Mouse (Mus musculus): ENCODE measurements at regions not wholly inside any gene's neighbourhood (a gene's known extent, or its start where the extent isn't known, plus 50 kb on each side); places are given as distances from the start of the nearest gene placed in this dataset.

DNA sequence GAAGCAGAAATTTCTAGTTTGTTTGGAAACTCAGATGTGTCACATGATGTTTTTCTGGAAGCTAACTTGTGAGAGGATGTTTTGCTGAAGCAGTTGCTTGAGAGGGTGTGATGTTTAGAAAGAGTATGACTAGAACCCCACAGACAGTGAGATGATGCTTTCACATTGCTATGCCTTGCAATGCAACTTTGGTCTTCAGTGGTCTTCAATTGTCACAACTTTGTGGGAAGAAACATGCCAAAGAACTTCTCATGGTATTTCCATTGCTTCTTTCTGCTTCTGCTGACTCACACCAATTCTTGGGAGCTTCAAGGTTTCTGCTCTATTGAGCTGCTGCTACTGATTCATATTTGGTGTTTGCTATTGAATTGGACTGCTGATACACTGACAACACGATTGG, 365.3 kb upstream of the Tmem229a start:
- Histone ChIP-seq H3K27ac (ENCODE audit: low read depth) (no peak overlapping the region), H3K36me3 (ENCODE audit: control insufficient read depth, insufficient read depth, low read length) (no peaks in the 10 kb centered on the region), H3K27me3 (replicated peaks; ENCODE audit: control insufficient read depth, insufficient read depth, low read length) (no peaks in the 10 kb centered on the region), H3K4me2 (ENCODE audit: low read length) (no peak overlapping the region), H3K4me1 (replicated peaks; ENCODE audit: control insufficient read depth, insufficient read depth, low read length) (no peaks in the 10 kb centered on the region), H3K9me3 (ENCODE audit: control insufficient read depth, low read length) (no peaks in the 10 kb centered on the region), H3K9ac (ENCODE audit: low read length) (no peak overlapping the region), H3K4me3 (ENCODE audit: low read depth, low read length) (no peak overlapping the region)
- WGBS = 68% methylated on average over 1 of the region's 1 CpGs
- no peak for ATAC-seq (replicated peaks; ENCODE audit: low FRiP score, low TSS enrichment, low read depth)
- DNase-seq (ENCODE audit: low spot score) = no peak

GRCm38 (mm10) chr6:25320291-25320844, 364.3 kb upstream of the Tmem229a start:
- no peaks in the 10 kb centered on the region for H3K36me3 ChIP-seq (ENCODE audit: control insufficient read depth, insufficient read depth, low read length)
- ATAC-seq (replicated peaks; ENCODE audit: low FRiP score, low TSS enrichment, low read depth) (no peak), DNase-seq (ENCODE audit: low spot score) (no peak)
- H3K9ac ChIP-seq (ENCODE audit: low read length) = no peak overlapping the region
- H3K9me3 ChIP-seq (ENCODE audit: control insufficient read depth, low read length) = no peaks in the 10 kb centered on the region
- H3K27ac ChIP-seq (ENCODE audit: low read depth) = no peak overlapping the region
- no peaks in the 10 kb centered on the region for H3K27me3 ChIP-seq (replicated peaks; ENCODE audit: control insufficient read depth, insufficient read depth, low read length)
- no peak overlapping the region for H3K4me3 ChIP-seq (ENCODE audit: low read depth, low read length)
- 75% methylated on average over 6 of the region's 6 CpGs for WGBS
- H3K4me2 ChIP-seq (ENCODE audit: low read length) = no peak overlapping the region
- no peaks in the 10 kb centered on the region for H3K4me1 ChIP-seq (replicated peaks; ENCODE audit: control insufficient read depth, insufficient read depth, low read length)

DNA sequence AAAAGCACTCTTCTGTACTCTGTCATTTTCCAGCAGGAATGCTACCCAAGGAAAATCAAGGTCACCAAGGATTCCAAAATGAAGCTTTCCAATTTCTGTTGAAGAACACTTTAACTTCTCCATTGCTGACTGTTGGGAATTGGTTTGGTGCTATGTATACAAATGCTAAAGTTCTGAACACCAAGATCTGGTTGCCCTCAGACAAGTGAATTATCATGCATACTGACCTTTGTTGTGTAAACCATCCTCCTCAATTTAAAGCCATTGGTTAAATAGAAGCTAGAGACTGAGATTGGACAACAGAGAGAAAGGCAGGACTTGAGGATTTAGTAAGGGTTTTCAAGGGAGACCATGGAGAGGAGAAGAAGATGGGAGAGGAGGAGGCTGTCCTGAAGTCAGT, 351.4 kb upstream of the Tmem229a start:
- Histone ChIP-seq H3K4me3 (ENCODE audit: low read depth, low read length) (no peak overlapping the region), H3K27me3 (replicated peaks; ENCODE audit: control insufficient read depth, insufficient read depth, low read length) (no peaks in the 10 kb centered on the region), H3K36me3 (ENCODE audit: control insufficient read depth, insufficient read depth, low read length) (no peaks in the 10 kb centered on the region), H3K27ac (ENCODE audit: low read depth) (no peak overlapping the region), H3K4me2 (ENCODE audit: low read length) (no peak overlapping the region), H3K9me3 (ENCODE audit: control insufficient read depth, low read length) (no peaks in the 10 kb centered on the region), H3K4me1 (replicated peaks; ENCODE audit: control insufficient read depth, insufficient read depth, low read length) (no peaks in the 10 kb centered on the region), H3K9ac (ENCODE audit: low read length) (no peak overlapping the region)
- DNase-seq (ENCODE audit: low spot score) (no peak), ATAC-seq (replicated peaks; ENCODE audit: low FRiP score, low TSS enrichment, low read depth) (no peak)

- Histone ChIP-seq H3K27ac (ENCODE audit: low read depth) (no peak overlapping the region), H3K27me3 (replicated peaks; ENCODE audit: control insufficient read depth, insufficient read depth, low read length) (no peaks in the 10 kb centered on the region), H3K4me3 (ENCODE audit: low read depth, low read length) (no peak overlapping the region), H3K9me3 (ENCODE audit: control insufficient read depth, low read length) (no peaks in the 10 kb centered on the region), H3K4me2 (ENCODE audit: low read length) (no peak overlapping the region), H3K9ac (ENCODE audit: low read length) (no peak overlapping the region), H3K36me3 (ENCODE audit: control insufficient read depth, insufficient read depth, low read length) (no peaks in the 10 kb centered on the region), H3K4me1 (replicated peaks; ENCODE audit: control insufficient read depth, insufficient read depth, low read length) (no peaks in the 10 kb centered on the region)
- 92% methylated on average over 4 of the region's 4 CpGs for WGBS
- ATAC-seq (replicated peaks; ENCODE audit: low FRiP score, low TSS enrichment, low read depth) = no peak
- DNase-seq (ENCODE audit: low spot score) = no peak
Measured at GRCm38 (mm10) chr6:25304844-25305504, 348.9 kb upstream of the Tmem229a start.

- Histone ChIP-seq H3K36me3 (ENCODE audit: control insufficient read depth, insufficient read depth, low read length) (no peaks in the 10 kb centered on the region), H3K9ac (ENCODE audit: low read length) (no peak overlapping the region), H3K27me3 (replicated peaks; ENCODE audit: control insufficient read depth, insufficient read depth, low read length) (no peaks in the 10 kb centered on the region), H3K4me1 (replicated peaks; ENCODE audit: control insufficient read depth, insufficient read depth, low read length) (no peaks in the 10 kb centered on the region), H3K4me3 (ENCODE audit: low read depth, low read length) (no peak overlapping the region), H3K4me2 (ENCODE audit: low read length) (no peak overlapping the region), H3K27ac (ENCODE audit: low read depth) (no peak overlapping the region), H3K9me3 (ENCODE audit: control insufficient read depth, low read length) (no peaks in the 10 kb centered on the region)
- no peak for ATAC-seq (replicated peaks; ENCODE audit: low FRiP score, low TSS enrichment, low read depth)
- no peak for DNase-seq (ENCODE audit: low spot score)
- WGBS = 77% methylated on average over 1 of the region's 1 CpGs
Measured at GRCm38 (mm10) chr6:25291613-25292012, 335.5 kb upstream of the Tmem229a start.

GRCm38 (mm10) chr6:25287591-25287990, 331.5 kb upstream of the Tmem229a start:
- Histone ChIP-seq H3K36me3 (ENCODE audit: control insufficient read depth, insufficient read depth, low read length) (no peaks in the 10 kb centered on the region), H3K4me1 (replicated peaks; ENCODE audit: control insufficient read depth, insufficient read depth, low read length) (no peaks in the 10 kb centered on the region), H3K9ac (ENCODE audit: low read length) (no peak overlapping the region), H3K4me2 (ENCODE audit: low read length) (no peak overlapping the region), H3K27me3 (replicated peaks; ENCODE audit: control insufficient read depth, insufficient read depth, low read length) (no peaks in the 10 kb centered on the region), H3K9me3 (ENCODE audit: control insufficient read depth, low read length) (no peaks in the 10 kb centered on the region), H3K27ac (ENCODE audit: low read depth) (no peak overlapping the region), H3K4me3 (ENCODE audit: low read depth, low read length) (no peak overlapping the region)
- WGBS = 96% methylated on average over 4 of the region's 4 CpGs
- DNase-seq (ENCODE audit: low spot score) (no peak), ATAC-seq (replicated peaks; ENCODE audit: low FRiP score, low TSS enrichment, low read depth) (no peak)

- 54% methylated on average over 6 of the region's 6 CpGs for WGBS
Measured at GRCm38 (mm10) chr6:25286313-25286712, 330.2 kb upstream of the Tmem229a start.

DNA sequence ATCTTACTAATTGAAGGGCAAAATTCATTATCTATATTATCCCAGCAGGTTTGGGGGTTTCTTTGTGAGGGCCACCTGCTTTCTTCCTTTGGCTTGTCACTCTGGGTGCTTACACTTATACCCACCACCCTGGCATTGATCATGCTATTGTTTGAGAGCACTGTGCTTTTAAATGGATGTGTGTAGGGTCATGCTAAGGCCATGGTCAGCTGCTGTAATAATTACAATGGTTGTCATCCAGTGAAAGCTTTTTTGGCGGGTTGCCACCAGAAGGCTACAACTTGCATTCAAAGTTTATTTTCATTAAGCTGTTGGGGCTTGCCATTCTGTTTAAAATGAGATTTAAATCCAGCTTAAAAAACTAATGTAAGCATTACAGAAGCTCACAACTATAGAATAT, 322.4 kb upstream of the Tmem229a start:
- Histone ChIP-seq H3K9me3 (ENCODE audit: control insufficient read depth, low read length) (no peaks in the 10 kb centered on the region), H3K4me1 (replicated peaks; ENCODE audit: control insufficient read depth, insufficient read depth, low read length) (no peaks in the 10 kb centered on the region), H3K4me3 (ENCODE audit: low read depth, low read length) (no peak overlapping the region), H3K27me3 (replicated peaks; ENCODE audit: control insufficient read depth, insufficient read depth, low read length) (no peaks in the 10 kb centered on the region), H3K4me2 (ENCODE audit: low read length) (no peak overlapping the region), H3K27ac (ENCODE audit: low read depth) (no peak overlapping the region), H3K9ac (ENCODE audit: low read length) (no peak overlapping the region), H3K36me3 (ENCODE audit: control insufficient read depth, insufficient read depth, low read length) (no peaks in the 10 kb centered on the region)
- DNase-seq (ENCODE audit: low spot score) = no peak
- 37% methylated on average over 1 of the region's 1 CpGs for WGBS
- ATAC-seq (replicated peaks; ENCODE audit: low FRiP score, low TSS enrichment, low read depth) = 0 out of 2 replicates have a peak, but pooled peaks have one; percentile 58

More at GRCm38 (mm10) chr6:25286313-25286712, 330.2 kb upstream of the Tmem229a start:
- no peak overlapping the region for H3K9ac ChIP-seq (ENCODE audit: low read length)
- no peak overlapping the region for H3K4me3 ChIP-seq (ENCODE audit: low read depth, low read length)
- no peak for ATAC-seq (replicated peaks; ENCODE audit: low FRiP score, low TSS enrichment, low read depth)
- H3K27me3 ChIP-seq (replicated peaks; ENCODE audit: control insufficient read depth, insufficient read depth, low read length) = no peaks in the 10 kb centered on the region
- no peak overlapping the region for H3K27ac ChIP-seq (ENCODE audit: low read depth)
- no peak for DNase-seq (ENCODE audit: low spot score)
- H3K9me3 ChIP-seq (ENCODE audit: control insufficient read depth, low read length) = no peaks in the 10 kb centered on the region
- no peaks in the 10 kb centered on the region for H3K36me3 ChIP-seq (ENCODE audit: control insufficient read depth, insufficient read depth, low read length)
- H3K4me1 ChIP-seq (replicated peaks; ENCODE audit: control insufficient read depth, insufficient read depth, low read length) = no peaks in the 10 kb centered on the region
- H3K4me2 ChIP-seq (ENCODE audit: low read length) = no peak overlapping the region

All from intestine, embryonic 14.5 days (tissue).